Mouse (Mus musculus): ENCODE results near the gene Nup210.

- TF ChIP-seq CTCF (IDR thresholded peaks at IDR 0.05; ENCODE audit: control insufficient read depth, insufficient read depth, insufficient read length) = no peak
- no peak for TF ChIP-seq MAX (IDR thresholded peaks at IDR 0.05)
Measured at GRCm38 (mm10) chr6:90987561-90988298, 128.9 kb downstream of the Nup210 start.

Measured in C2C12 (cell line).